Comparison of ENCODE assay signal across 9 mouse cellular contexts in the genomic region with DNA sequence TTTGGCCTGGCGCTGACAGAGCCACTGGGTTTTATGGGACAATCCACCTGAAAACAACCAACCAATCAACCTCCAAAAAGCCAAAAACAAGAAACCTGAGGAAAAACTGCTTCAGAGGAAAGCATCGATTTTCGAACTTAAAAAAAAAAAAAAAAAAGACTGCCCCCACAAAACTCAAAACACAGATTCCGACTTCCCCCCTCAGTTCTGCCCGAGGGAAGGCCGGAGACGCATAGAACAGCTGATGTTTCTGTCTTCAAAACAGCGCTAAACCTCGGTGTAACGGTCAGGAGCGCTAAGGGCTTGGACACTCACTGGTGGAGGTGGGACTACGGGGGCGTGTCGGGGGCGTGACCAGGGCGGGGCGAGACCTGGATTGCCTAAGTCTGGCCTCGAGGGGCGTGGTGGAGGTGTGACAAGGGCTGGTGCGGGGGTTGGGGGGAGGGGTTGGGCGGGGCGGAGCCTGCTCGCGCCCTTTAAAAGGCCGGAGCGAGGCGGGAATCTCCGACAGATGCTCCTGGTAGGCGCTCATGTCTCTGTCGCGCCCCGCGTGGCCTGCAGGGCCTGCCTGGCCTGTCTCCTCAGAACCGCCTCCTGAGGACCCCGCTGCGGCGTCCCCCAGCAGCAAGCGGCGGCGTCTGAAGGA. TPM values are rescaled to one million over a fixed set of nuclear protein-coding genes. Genes with fewer than 3 reads are reported as not detected.
DNase-seq lines count a peak whose midpoint lies in the region; ATAC-seq and TF ChIP-seq lines count a peak whose summit lies in the region.
"Had no signal": no experiment of that assay in that cellular context is flagged by ENCODE, and none has a peak within 500 bp of the region (broad histone marks: within the 10 kb centered on the region; RNA-seq: fewer than 3 reads in every experiment).

A gene (plus strand): TSS at position 531 of the 646 bp plus-strand sequence.

- TF ChIP-seq EP300 in ES-Bruce4 (IDR thresholded peaks at IDR 0.05; ENCODE audit: insufficient read depth, low read depth, low read length): no peak
- no peak for TF ChIP-seq EP300 in liver, postnatal 0 days (IDR thresholded peaks at IDR 0.05; ENCODE audit: low read depth)

- H3K27me3 ChIP-seq in ES-Bruce4 (ENCODE audit: control insufficient read depth, insufficient read depth, low read length, poor library complexity, severe bottlenecking): no peaks in the 10 kb centered on the region
- 0 out of 2 replicates have a peak, but pooled peaks cover 2% of the 10 kb centered on the region for H3K27me3 ChIP-seq in forebrain, embryonic 16.5 days (replicated peaks; ENCODE audit: control insufficient read depth, insufficient read depth, low read length)
- peaks cover 14% of the 10 kb centered on the region for H3K27me3 ChIP-seq in liver, postnatal 0 days (ENCODE audit: insufficient read depth, low read length)
- H3K27me3 ChIP-seq in neural tube, embryonic 15.5 days (replicated peaks): no peaks in the 10 kb centered on the region
- H3K27me3 ChIP-seq in thymus, adult 2 months (ENCODE audit: control insufficient read depth, insufficient read depth, low read length): peaks cover 2% of the 10 kb centered on the region; the same call in 1 of the 2 replicates
- H3K27me3 ChIP-seq: CH12.LX had no signal

- peak; percentile 99 for ATAC-seq in forebrain, embryonic 16.5 days
- ATAC-seq in liver, postnatal 0 days: peak; percentile 100
- peak; percentile 100 for ATAC-seq in neural tube, embryonic 15.5 days (ENCODE audit: low FRiP score)

- H3K27ac ChIP-seq in ES-Bruce4 (ENCODE audit: insufficient read depth, low read length): no peak within 1 kb of the TSS
- no peak within 1 kb of the TSS for H3K27ac ChIP-seq in forebrain, embryonic 16.5 days (ENCODE audit: low read length)
- no peak within 1 kb of the TSS for H3K27ac ChIP-seq in liver, postnatal 0 days (ENCODE audit: low read depth)
- H3K27ac ChIP-seq in neural tube, embryonic 15.5 days (replicated peaks): no peak within 1 kb of the TSS; the same call in 1 of the 2 replicates
- H3K27ac ChIP-seq in thymus, adult 2 months (ENCODE audit: control insufficient read depth, insufficient read depth, low read length): no peak within 1 kb of the TSS

- no peaks in the 10 kb centered on the region for H3K4me1 ChIP-seq in ES-Bruce4 (ENCODE audit: control insufficient read depth, insufficient read depth, low read length)
- H3K4me1 ChIP-seq in forebrain, embryonic 16.5 days (replicated peaks; ENCODE audit: control insufficient read depth, insufficient read depth, low read length): 0 out of 2 replicates have a peak, but pooled peaks cover 3% of the 10 kb centered on the region
- peaks cover 5% of the 10 kb centered on the region for H3K4me1 ChIP-seq in liver, postnatal 0 days (ENCODE audit: insufficient read depth)
- H3K4me1 ChIP-seq in neural tube, embryonic 15.5 days: no peaks in the 10 kb centered on the region
- no peaks in the 10 kb centered on the region for H3K4me1 ChIP-seq in thymus, adult 2 months (replicated peaks; ENCODE audit: control insufficient read depth, insufficient read depth, low read length)

- no peaks in the 10 kb centered on the region for H3K36me3 ChIP-seq in ES-Bruce4 (ENCODE audit: control insufficient read depth, insufficient read depth, low read length, poor library complexity, severe bottlenecking)
- no peaks in the 10 kb centered on the region for H3K36me3 ChIP-seq in forebrain, embryonic 16.5 days (ENCODE audit: control insufficient read depth, insufficient read depth)
- no peaks in the 10 kb centered on the region for H3K36me3 ChIP-seq in liver, postnatal 0 days (replicated peaks; ENCODE audit: insufficient read depth, low read length)
- H3K36me3 ChIP-seq in neural tube, embryonic 15.5 days: no peaks in the 10 kb centered on the region
- no peaks in the 10 kb centered on the region for H3K36me3 ChIP-seq in thymus, adult 2 months (ENCODE audit: control insufficient read depth, insufficient read depth, low read length)

- H3K4me3 ChIP-seq in ES-Bruce4 (ENCODE audit: low read depth, low read length): peak within 1 kb of the TSS; percentile 52
- H3K4me3 ChIP-seq in forebrain, embryonic 16.5 days (replicated peaks; ENCODE audit: low read length): peak within 1 kb of the TSS; percentile 67
- H3K4me3 ChIP-seq in liver, postnatal 0 days (ENCODE audit: low read depth, low read length): peak within 1 kb of the TSS; percentile 40
- H3K4me3 ChIP-seq in neural tube, embryonic 15.5 days (replicated peaks): peak within 1 kb of the TSS; percentile 53
- no peak within 1 kb of the TSS for H3K4me3 ChIP-seq in thymus, adult 2 months (ENCODE audit: control insufficient read depth, insufficient read depth, low read length)

- TF ChIP-seq POLR2A in ES-Bruce4 (IDR thresholded peaks at IDR 0.05; ENCODE audit: insufficient read depth, low read length): no peak
- no peak for TF ChIP-seq POLR2A in thymus, adult 2 months (IDR thresholded peaks at IDR 0.05; ENCODE audit: control insufficient read depth, extremely low read depth, insufficient read depth, low read length, poor library complexity)

- H3K9ac ChIP-seq in ES-Bruce4 (ENCODE audit: low read depth, poor library complexity, severe bottlenecking): 0 out of 2 replicates have a peak within 1 kb of the TSS, but pooled peaks have one; percentile 33
- peak within 1 kb of the TSS; percentile 75 for H3K9ac ChIP-seq in forebrain, embryonic 16.5 days (replicated peaks; ENCODE audit: low read depth, low read length)
- peak within 1 kb of the TSS; percentile 13; the same call in 1 of the 2 replicates for H3K9ac ChIP-seq in liver, postnatal 0 days (replicated peaks)
- peak within 1 kb of the TSS; percentile 59 for H3K9ac ChIP-seq in neural tube, embryonic 15.5 days (replicated peaks)

- H3K9me3 ChIP-seq in ES-Bruce4 (replicated peaks; ENCODE audit: control insufficient read depth, insufficient read depth, low read length, poor library complexity, severe bottlenecking): no peaks in the 10 kb centered on the region
- no peaks in the 10 kb centered on the region for H3K9me3 ChIP-seq in forebrain, embryonic 16.5 days (ENCODE audit: control insufficient read depth, low read length)
- no peaks in the 10 kb centered on the region for H3K9me3 ChIP-seq in liver, postnatal 0 days (ENCODE audit: low read length)
- no peaks in the 10 kb centered on the region for H3K9me3 ChIP-seq in neural tube, embryonic 15.5 days (replicated peaks)

- no peak for TF ChIP-seq CTCF in ES-Bruce4 (IDR thresholded peaks at IDR 0.05; ENCODE audit: low read depth, low read length)
- TF ChIP-seq CTCF in liver, postnatal 0 days (IDR thresholded peaks at IDR 0.05; ENCODE audit: low read depth): no peak
- no peak for TF ChIP-seq CTCF in thymus, adult 2 months (IDR thresholded peaks at IDR 0.05; ENCODE audit: borderline replicate concordance, control insufficient read depth, extremely low read depth, insufficient read depth, low read length, poor library complexity)

- intact Hi-C loops in heart, postnatal 25 days (cut with DNase I): no loop called here

- 1% methylated on average over 38 of the region's 40 CpGs for WGBS in forebrain, embryonic 16.5 days
- 2% methylated on average over 38 of the region's 40 CpGs for WGBS in liver, postnatal 0 days (ENCODE audit: insufficient replicate concordance)
- WGBS in neural tube, embryonic 15.5 days: 1% methylated on average over 40 of the region's 40 CpGs
- WGBS in thymus, adult 2 months: 4% methylated on average over 38 of the region's 40 CpGs

- peak within 1 kb of the TSS; percentile 89 for H3K4me2 ChIP-seq in forebrain, embryonic 16.5 days (ENCODE audit: low read length)
- peak within 1 kb of the TSS; percentile 68 for H3K4me2 ChIP-seq in liver, postnatal 0 days (ENCODE audit: low read depth, low read length)
- H3K4me2 ChIP-seq in neural tube, embryonic 15.5 days: peak within 1 kb of the TSS; percentile 77

- peak; percentile 97 to 99 for DNase-seq in cerebellum, adult 18-20 months
- DNase-seq in heart, postnatal 25 days (ENCODE audit: low spot score): peak; percentile 58
- peak; percentile 76 to 89 for DNase-seq in layer of hippocampus, adult 18-20 months (ENCODE audit: low spot score in 2 of 2)
- peak; percentile 92 for DNase-seq in liver, postnatal 0 days
- peak; percentile 19 for DNase-seq in thymus, adult 2 months

RNA-seq across cellular contexts. Expression of the gene that starts here (rescaled TPM):
- not detected in 2 replicates for polyA plus RNA-seq in ES-Bruce4 (2011; ENCODE audit: insufficient read depth, insufficient read length, low read depth, missing spikeins)
- polyA plus RNA-seq in forebrain, embryonic 16.5 days (2015; fragmentation: Nextera tagmentation; extraction: Ambion mirVana): 0.30 and 0.62 TPM in 2 replicates
- not detected for total RNA-seq in heart, postnatal 25 days (2021)
- 1 to 10 TPM in 1 of 2 experiments, under 1 TPM in 1; 0.72 to 1.0 TPM for total RNA-seq in layer of hippocampus, adult 18-20 months (2021)
- not detected in 2 replicates for polyA plus RNA-seq in liver, postnatal 0 days (2015; fragmentation: Nextera tagmentation; extraction: Ambion mirVana)
- polyA plus RNA-seq in neural tube, embryonic 15.5 days (2015; fragmentation: Nextera tagmentation; extraction: Ambion mirVana): 0.28 and 0.36 TPM in 2 replicates
- polyA plus RNA-seq in thymus, adult 2 months (2012; rRNA removed): not detected in 2 replicates
- total RNA-seq: CH12.LX had no signal

Comparison
In these comparisons a context has a peak if more than half of its experiments do, and no peak if none do; other contexts are left out.
1. Peak in ATAC-seq, H3K4me3 ChIP-seq, H3K9ac ChIP-seq and H3K4me2 ChIP-seq in forebrain, embryonic 16.5 days; RNA of the gene not detected or under 1 TPM.
2. Peak in DNase-seq in heart, postnatal 25 days; RNA of the gene not detected or under 1 TPM.
3. Peak in DNase-seq, ATAC-seq, H3K4me3 ChIP-seq, H3K9ac ChIP-seq and H3K4me2 ChIP-seq in liver, postnatal 0 days; RNA of the gene not detected or under 1 TPM.
4. Peak in ATAC-seq, H3K4me3 ChIP-seq, H3K9ac ChIP-seq and H3K4me2 ChIP-seq in neural tube, embryonic 15.5 days; RNA of the gene not detected or under 1 TPM.
5. Peak in DNase-seq in thymus, adult 2 months; RNA of the gene not detected or under 1 TPM.
6. H3K9ac ChIP-seq: peak in every context shown above with its lines; median percentile 75 in forebrain, embryonic 16.5 days; 59 in neural tube, embryonic 15.5 days; 33 in ES-Bruce4; 13 in liver, postnatal 0 days.
7. DNase-seq: peak in every context shown above with its lines; median percentile 98 in cerebellum, adult 18-20 months; 92 in liver, postnatal 0 days; 82 in layer of hippocampus, adult 18-20 months; 58 in heart, postnatal 25 days; 19 in thymus, adult 2 months.